Comparison of ENCODE assay signal across 27 mouse cellular contexts in genomic region chr19:46808261-46808660, GRCm38 (mm10).
"Had no signal": no experiment of that assay in that cellular context is flagged by ENCODE, and none has a peak within 500 bp of the region (broad histone marks: within the 10 kb centered on the region; RNA-seq: fewer than 3 reads in every experiment).

No protein-coding gene starts in this region.

- H3K4me1 ChIP-seq: limb, embryonic 10.5 days; limb, embryonic 12.5 days had no signal

- H3K4me2 ChIP-seq: heart, embryonic 12.5 days; hindbrain, embryonic 12.5 days; hindbrain, embryonic 14.5 days; intestine, embryonic 15.5 days; limb, embryonic 12.5 days; liver, embryonic 11.5 days; liver, embryonic 13.5 days had no signal

- ATAC-seq: hindbrain, embryonic 16.5 days; inflammation-experienced regulatory T-cells, adult 6 months; intestine, embryonic 15.5 days; intestine, postnatal 0 days had no signal

- H3K27me3 ChIP-seq: heart, embryonic 12.5 days; hindbrain, embryonic 12.5 days; intestine, embryonic 15.5 days; limb, embryonic 12.5 days had no signal

- H3K4me3 ChIP-seq: gastrocnemius, adult 2 months; heart, embryonic 10.5 days; heart, embryonic 12.5 days; hindbrain, embryonic 10.5 days; hindbrain, embryonic 12.5 days; intestine, embryonic 15.5 days; left cerebral cortex, adult 2 months; limb, embryonic 10.5 days; limb, embryonic 12.5 days; liver, embryonic 13.5 days had no signal

- H3K9ac ChIP-seq: heart, embryonic 12.5 days; hindbrain, embryonic 12.5 days; hindbrain, embryonic 14.5 days; intestine, embryonic 15.5 days; limb, embryonic 12.5 days; liver, embryonic 13.5 days had no signal

- H3K27ac ChIP-seq: gastrocnemius, adult 2 months; heart, embryonic 10.5 days; hindbrain, embryonic 10.5 days; hindbrain, embryonic 12.5 days; hindbrain, embryonic 14.5 days; intestine, embryonic 15.5 days; kidney, postnatal 0 days; left cerebral cortex, adult 2 months; limb, embryonic 10.5 days; limb, embryonic 12.5 days; liver, embryonic 13.5 days had no signal

- H3K9me3 ChIP-seq: heart, embryonic 10.5 days; heart, embryonic 12.5 days; hindbrain, embryonic 10.5 days; hindbrain, embryonic 12.5 days; intestine, embryonic 15.5 days; limb, embryonic 10.5 days; limb, embryonic 12.5 days; liver, embryonic 13.5 days had no signal

- H3K36me3 ChIP-seq: heart, embryonic 10.5 days; heart, embryonic 12.5 days; hindbrain, embryonic 10.5 days; hindbrain, embryonic 12.5 days; intestine, embryonic 15.5 days; limb, embryonic 10.5 days; limb, embryonic 12.5 days; liver, embryonic 13.5 days had no signal

- DNase-seq: gastrocnemius, adult 2 months; gastrocnemius, postnatal 10 days; gastrocnemius, postnatal 25 days; heart, adult 18-20 months; heart, postnatal 10 days; heart, postnatal 4 days; kidney, adult 18-20 months; kidney, adult 8-10 months; kidney, postnatal 14 days; kidney, postnatal 36 days; layer of hippocampus, adult 9-11 months; liver; liver, embryonic 13.5 days had no signal
